Mouse (Mus musculus) forebrain, embryonic 13.5 days (tissue): Measurements from ENCODE around the gene Tor1b. TPM values are rescaled to one million over a fixed set of nuclear protein-coding genes. Genes with fewer than 3 reads are reported as not detected.
"Not testable (repeated sequence)": the region's sequence is repeated elsewhere in the genome, so short reads cannot be mapped to it uniquely, and the experiment has no call there.

Experiments
- ATAC-seq: fragments of 200-750 bp; cut with Nextera tagmentation; 2 replicates; pipeline ENCODE4 v1.8.0; 2017
- H3K27ac ChIP-seq: fragments of 300-500 bp; sonication (generic); 2 replicates; pipeline ENCODE4 v1.5.1; 2015; ENCODE audit warnings: inconsistent platforms, mild to moderate bottlenecking, moderate library complexity
- H3K27me3 ChIP-seq: fragments of 300-500 bp; sonication (generic); 2 replicates; pipeline ENCODE4 v1.6.1; 2015; ENCODE audit warnings: mild to moderate bottlenecking, inconsistent platforms
- H3K36me3 ChIP-seq: fragments of 300-500 bp; sonication (generic); 2 replicates; pipeline ENCODE4 v1.6.1; 2015; ENCODE audit warnings: mild to moderate bottlenecking, inconsistent platforms; ENCODE audit not compliant: poor library complexity, severe bottlenecking
- H3K4me1 ChIP-seq: fragments of 300-500 bp; sonication (generic); 2 replicates; pipeline ENCODE4 v1.6.1; 2015; ENCODE audit warnings: inconsistent platforms
- H3K4me2 ChIP-seq: fragments of 300-500 bp; sonication (generic); 2 replicates; pipeline ENCODE4 v1.6.1; 2015; ENCODE audit warnings: inconsistent platforms, mild to moderate bottlenecking, moderate library complexity
- H3K4me3 ChIP-seq: fragments of 300-500 bp; sonication (generic); 2 replicates; pipeline ENCODE4 v1.5.1; 2015; ENCODE audit warnings: mild to moderate bottlenecking, inconsistent platforms
- H3K9ac ChIP-seq: fragments of 300-500 bp; sonication (generic); 2 replicates; pipeline ENCODE4 v1.6.1; 2015; ENCODE audit warnings: mild to moderate bottlenecking, inconsistent platforms
- H3K9me3 ChIP-seq: fragments of 300-500 bp; sonication (generic); replicated peaks from 2 replicates; pipeline ENCODE4 v1.6.1; 2016; ENCODE audit warnings: inconsistent platforms
- WGBS: fragments of 180-500 bp; shearing (Covaris S2); methylation state at CpG from one replicate; pipeline ENCODE4 v1.1.7; 2015; 5-methylcytosine and 5-hydroxymethylcytosine counted together
- polyA plus RNA-seq: library from polyadenylated mRNA; unstranded; fragments of >200 nt; fragmentation: Nextera tagmentation; extraction: Ambion mirVana; gene quantifications from 2 replicates; pipeline ENCODE4 v1.2.1, GENCODE M21; 2015

The Tor1b gene
- 23.3 and 26.4 TPM in 2 replicates for polyA plus RNA-seq

GRCm38 (mm10) chr2:30952824-30953490 lies at the start of gene Tor1b:
Gene Tor1b (plus strand): TSS chr2:30952959.
- Histone ChIP-seq H3K4me3 (peak within 1 kb of the TSS; percentile 87), H3K9ac (peak within 1 kb of the TSS; percentile 90), H3K4me2 (peak within 1 kb of the TSS; percentile 90), H3K27ac (peak within 1 kb of the TSS; percentile 86), H3K4me1 (peaks cover 27% of the 10 kb centered on the region), H3K27me3 (no peaks in the 10 kb centered on the region), H3K36me3 (peaks cover 30% of the 10 kb centered on the region), H3K9me3 (no peaks in the 10 kb centered on the region)
- ATAC-seq: peak; percentile 95
- WGBS: under 1% methylated on average over 60 of the region's 60 CpGs

- Histone ChIP-seq H3K9ac (no peak overlapping the region), H3K4me1 (peaks cover 13% of the 10 kb centered on the region), H3K36me3 (no peaks in the 10 kb centered on the region), H3K27ac (no peak overlapping the region), H3K9me3 (no peaks in the 10 kb centered on the region), H3K27me3 (0 out of 2 replicates have a peak, but pooled peaks cover 11% of the 10 kb centered on the region), H3K4me2 (no peak overlapping the region), H3K4me3 (no peak overlapping the region)
- ATAC-seq: no peak
- WGBS: 83% methylated on average over 6 of the region's 6 CpGs
These were observed 48.5 kb upstream of the Tor1b start for GRCm38 (mm10) chr2:30904231-30904630.

- no peak overlapping the region for H3K4me3 ChIP-seq
- peaks cover 13% of the 10 kb centered on the region for H3K4me1 ChIP-seq
- 0 out of 2 replicates have a peak, but pooled peaks cover 11% of the 10 kb centered on the region for H3K27me3 ChIP-seq
- H3K4me2 ChIP-seq: no peak overlapping the region
- no peak for ATAC-seq
- no peaks in the 10 kb centered on the region for H3K9me3 ChIP-seq
- no peaks in the 10 kb centered on the region for H3K36me3 ChIP-seq
- H3K27ac ChIP-seq: no peak overlapping the region
- 86% methylated on average over 7 of the region's 7 CpGs for WGBS
- no peak overlapping the region for H3K9ac ChIP-seq
These were observed 47.8 kb upstream of the Tor1b start for GRCm38 (mm10) chr2:30904991-30905390.

- Histone ChIP-seq H3K4me2 (no peak overlapping the region), H3K36me3 (no peaks in the 10 kb centered on the region), H3K9me3 (no peaks in the 10 kb centered on the region), H3K4me1 (peaks cover 13% of the 10 kb centered on the region), H3K27me3 (0 out of 2 replicates have a peak, but pooled peaks cover 11% of the 10 kb centered on the region), H3K4me3 (no peak overlapping the region), H3K27ac (no peak overlapping the region), H3K9ac (no peak overlapping the region)
- WGBS: 85% methylated on average over 8 of the region's 8 CpGs
- no peak for ATAC-seq
These were observed 46.9 kb upstream of the Tor1b start for GRCm38 (mm10) chr2:30905906-30906305.

GRCm38 (mm10) chr2:30906641-30907040 lies 46.1 kb upstream of the Tor1b start:
- H3K36me3 ChIP-seq: no peaks in the 10 kb centered on the region
- H3K4me3 ChIP-seq: no peak overlapping the region
- WGBS: 77% methylated on average over 4 of the region's 4 CpGs
- no peak for ATAC-seq
- H3K4me1 ChIP-seq: peaks cover 13% of the 10 kb centered on the region
- 0 out of 2 replicates have a peak, but pooled peaks cover 11% of the 10 kb centered on the region for H3K27me3 ChIP-seq
- H3K27ac ChIP-seq: no peak overlapping the region
- H3K9ac ChIP-seq: no peak overlapping the region
- no peak overlapping the region for H3K4me2 ChIP-seq
- no peaks in the 10 kb centered on the region for H3K9me3 ChIP-seq

GRCm38 (mm10) chr2:30912291-30912773 lies 40.4 kb upstream of the Tor1b start:
- WGBS: 65% methylated on average over 4 of the region's 4 CpGs
- Histone ChIP-seq H3K4me3 (no peak overlapping the region), H3K27ac (no peak overlapping the region), H3K36me3 (no peaks in the 10 kb centered on the region), H3K27me3 (no peaks in the 10 kb centered on the region), H3K9ac (no peak overlapping the region), H3K9me3 (no peaks in the 10 kb centered on the region), H3K4me1 (no peaks in the 10 kb centered on the region; the same call in 1 of the 2 replicates), H3K4me2 (no peak overlapping the region)
- ATAC-seq: no peak

- Histone ChIP-seq H3K9me3 (no peaks in the 10 kb centered on the region), H3K36me3 (no peaks in the 10 kb centered on the region), H3K27ac (no peak overlapping the region), H3K4me3 (no peak overlapping the region), H3K9ac (no peak overlapping the region), H3K27me3 (no peaks in the 10 kb centered on the region), H3K4me2 (no peak overlapping the region), H3K4me1 (no peaks in the 10 kb centered on the region; the same call in 1 of the 2 replicates)
- ATAC-seq: no peak
- WGBS: 86% methylated on average over 8 of the region's 8 CpGs
These were observed 39.7 kb upstream of the Tor1b start for GRCm38 (mm10) chr2:30913022-30913421.

GRCm38 (mm10) chr2:30914836-30915235 lies 37.9 kb upstream of the Tor1b start:
- H3K9ac ChIP-seq: no peak overlapping the region
- 27% methylated on average over 3 of the region's 3 CpGs for WGBS
- H3K4me1 ChIP-seq: no peaks in the 10 kb centered on the region; the same call in 1 of the 2 replicates
- H3K36me3 ChIP-seq: no peaks in the 10 kb centered on the region
- ATAC-seq: no peak
- no peak overlapping the region for H3K4me2 ChIP-seq
- H3K4me3 ChIP-seq: no peak overlapping the region
- no peak overlapping the region for H3K27ac ChIP-seq
- H3K9me3 ChIP-seq: no peaks in the 10 kb centered on the region
- no peaks in the 10 kb centered on the region for H3K27me3 ChIP-seq

- H3K27ac ChIP-seq: no peak overlapping the region
- no peak overlapping the region for H3K4me2 ChIP-seq
- H3K36me3 ChIP-seq: no peaks in the 10 kb centered on the region
- no peaks in the 10 kb centered on the region for H3K27me3 ChIP-seq
- no peak overlapping the region for H3K9ac ChIP-seq
- no peaks in the 10 kb centered on the region; the same call in 1 of the 2 replicates for H3K4me1 ChIP-seq
- H3K4me3 ChIP-seq: no peak overlapping the region
- 67% methylated on average over 5 of the region's 5 CpGs for WGBS
- no peaks in the 10 kb centered on the region for H3K9me3 ChIP-seq
- ATAC-seq: no peak
These were observed 37.4 kb upstream of the Tor1b start for GRCm38 (mm10) chr2:30915376-30915775.

GRCm38 (mm10) chr2:30915933-30916332 lies 36.8 kb upstream of the Tor1b start:
- WGBS: 85% methylated on average over 6 of the region's 6 CpGs
- ATAC-seq, H3K36me3 ChIP-seq, H3K4me2 ChIP-seq, H3K9me3 ChIP-seq, H3K27me3 ChIP-seq, H3K4me1 ChIP-seq, H3K9ac ChIP-seq, H3K27ac ChIP-seq, H3K4me3 ChIP-seq: not testable (repeated sequence)

- H3K36me3 ChIP-seq: no peaks in the 10 kb centered on the region
- no peaks in the 10 kb centered on the region for H3K27me3 ChIP-seq
- no peak overlapping the region for H3K4me2 ChIP-seq
- H3K27ac ChIP-seq: no peak overlapping the region
- H3K9me3 ChIP-seq: no peaks in the 10 kb centered on the region
- H3K4me1 ChIP-seq: no peaks in the 10 kb centered on the region; the same call in 1 of the 2 replicates
- no peak for ATAC-seq
- 91% methylated on average over 7 of the region's 7 CpGs for WGBS
- no peak overlapping the region for H3K4me3 ChIP-seq
- H3K9ac ChIP-seq: no peak overlapping the region
These were observed 35.1 kb upstream of the Tor1b start for GRCm38 (mm10) chr2:30917649-30918048.

- ATAC-seq: no peak
- Histone ChIP-seq H3K9me3 (no peaks in the 10 kb centered on the region), H3K27ac (no peak overlapping the region), H3K4me3 (no peak overlapping the region), H3K36me3 (no peaks in the 10 kb centered on the region), H3K27me3 (no peaks in the 10 kb centered on the region), H3K9ac (no peak overlapping the region), H3K4me2 (no peak overlapping the region), H3K4me1 (no peaks in the 10 kb centered on the region; the same call in 1 of the 2 replicates)
- 61% methylated on average over 6 of the region's 6 CpGs for WGBS
These were observed 34.6 kb upstream of the Tor1b start for GRCm38 (mm10) chr2:30918126-30918525.
